Mouse (Mus musculus): ENCODE measurements around the gene Slc16a3. TPM values are rescaled to one million over a fixed set of nuclear protein-coding genes. Genes with fewer than 3 reads are reported as not detected.

Gene Slc16a3
- polyA plus RNA-seq, 3 experiments from 2014 or later, result 2.9 to 4.0 (median 3.4) TPM

Other genes with a start within 250 kb of the Slc16a3 start
- 100 to 1,000 TPM; 154 to 181 (median 169) TPM for gene Cenpx, start 234.7 kb upstream of the Slc16a3 start, polyA plus RNA-seq (2017; shearing (Covaris generic))
- 10 to 100 TPM; 19.4 to 39.4 (median 20.8) TPM for gene Lrrc45, start 234.6 kb upstream of the Slc16a3 start, polyA plus RNA-seq (2017; shearing (Covaris generic))
- gene Rac3, start 227.0 kb upstream of the Slc16a3 start, polyA plus RNA-seq (2017; shearing (Covaris generic)), result not detected
- 10 to 100 TPM; 20.5 to 29.7 (median 26.5) TPM for gene Dcxr, start 221.2 kb upstream of the Slc16a3 start, polyA plus RNA-seq (2017; shearing (Covaris generic))
- not detected for gene Cbr2, start 216.4 kb upstream of the Slc16a3 start, polyA plus RNA-seq (2017; shearing (Covaris generic))
- gene Hmga1b, start 185.7 kb upstream of the Slc16a3 start, polyA plus RNA-seq (2017; shearing (Covaris generic)), result 10 to 100 TPM; 24.1 to 64.8 (median 62.8) TPM
- gene Rfng, start 164.3 kb upstream of the Slc16a3 start, polyA plus RNA-seq (2017; shearing (Covaris generic)), result 1 to 10 TPM; 3.5 to 4.4 (median 3.7) TPM
- gene Gps1, start 164.2 kb upstream of the Slc16a3 start, polyA plus RNA-seq (2017; shearing (Covaris generic)), result 100 to 1,000 TPM; 121 to 154 (median 127) TPM
- gene Dus1l, start 152.1 kb upstream of the Slc16a3 start, polyA plus RNA-seq (2017; shearing (Covaris generic)), result 10 to 100 TPM; 30.4 to 34.4 (median 34.3) TPM
- 10 to 100 TPM; 22.7 to 31.3 (median 29.4) TPM for gene Fasn, start 123.9 kb upstream of the Slc16a3 start, polyA plus RNA-seq (2017; shearing (Covaris generic))
- under 1 TPM; 0.35 to 0.45 (median 0.42) TPM for gene Ccdc57, start 15.6 kb upstream of the Slc16a3 start, polyA plus RNA-seq (2017; shearing (Covaris generic))
- gene Csnk1d, start 42.9 kb downstream of the Slc16a3 start, polyA plus RNA-seq (2017; shearing (Covaris generic)), result 10 to 100 TPM; 56.0 to 64.3 (median 61.4) TPM
- gene Cd7, start 90.9 kb downstream of the Slc16a3 start, polyA plus RNA-seq (2017; shearing (Covaris generic)), result 100 to 1,000 TPM in 1 of 3 experiments, 10 to 100 TPM in 2; 51.7 to 149 (median 51.9) TPM
- not detected for gene Sectm1b, start 115.1 kb downstream of the Slc16a3 start, polyA plus RNA-seq (2017; shearing (Covaris generic))
- not detected for gene Sectm1a, start 132.7 kb downstream of the Slc16a3 start, polyA plus RNA-seq (2017; shearing (Covaris generic))
- not detected for gene Tex19.2, start 170.2 kb downstream of the Slc16a3 start, polyA plus RNA-seq (2017; shearing (Covaris generic))
- gene Tex19.1, start 197.7 kb downstream of the Slc16a3 start, polyA plus RNA-seq (2017; shearing (Covaris generic)), result not detected
- gene Uts2r, start 211.8 kb downstream of the Slc16a3 start, polyA plus RNA-seq (2017; shearing (Covaris generic)), result not detected